Mouse (Mus musculus): Measurements from ENCODE around the gene Ccnc.

GRCm38 (mm10) chr4:21780816-21781726, 53.6 kb downstream of the Ccnc start:
- TF ChIP-seq CTCF (IDR thresholded peaks at IDR 0.05) = no peak
- no peak for TF ChIP-seq EP300 (IDR thresholded peaks at IDR 0.05)
